ENCODE assay signal across 14 mouse cellular contexts in the genomic region with DNA sequence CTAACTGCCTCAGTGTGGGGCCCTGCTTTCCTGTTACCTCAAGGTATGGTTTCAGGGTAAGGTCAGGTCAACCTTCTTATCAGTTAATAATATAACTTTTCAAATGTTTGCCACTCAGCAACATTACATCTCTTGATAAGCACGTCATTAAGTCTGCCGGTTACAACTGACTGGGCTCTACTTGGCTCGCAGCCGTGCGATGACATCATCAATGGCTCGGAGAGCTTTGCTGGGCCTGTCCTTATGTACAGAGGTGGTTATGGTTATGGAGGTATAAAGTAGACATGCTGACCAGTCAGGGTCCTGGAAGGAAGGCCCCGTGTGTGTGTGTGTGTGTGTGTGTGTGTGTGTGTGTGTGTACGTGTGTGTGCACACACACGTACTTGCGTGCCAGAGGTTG. TPM values are rescaled to one million over a fixed set of nuclear protein-coding genes. Genes with fewer than 3 reads are reported as not detected.
DNase-seq lines count a peak whose midpoint lies in the region; ATAC-seq lines count a peak whose summit lies in the region.
"Had no signal": no experiment of that assay in that cellular context is flagged by ENCODE, and none has a peak within 500 bp of the region (broad histone marks: within the 10 kb centered on the region; RNA-seq: fewer than 3 reads in every experiment).

No protein-coding gene starts in this region.

- no peak overlapping the region for H3K4me3 ChIP-seq in intestine, embryonic 16.5 days (ENCODE audit: low read length)
- H3K4me3 ChIP-seq: embryonic facial prominence, embryonic 15.5 days; forebrain, embryonic 13.5 days had no signal

- H3K9me3 ChIP-seq in intestine, embryonic 16.5 days (ENCODE audit: control insufficient read depth, low read length) = peaks cover 7% of the 10 kb centered on the region; the same call in 1 of the 2 replicates
- H3K9me3 ChIP-seq: embryonic facial prominence, embryonic 15.5 days; forebrain, embryonic 13.5 days had no signal

- no peaks in the 10 kb centered on the region for H3K4me1 ChIP-seq in intestine, embryonic 16.5 days (ENCODE audit: control insufficient read depth, insufficient read depth, low read length)
- H3K4me1 ChIP-seq: embryonic facial prominence, embryonic 15.5 days; forebrain, embryonic 13.5 days had no signal

- DNase-seq in cerebellum, postnatal 10 days = peak; percentile 20 to 26
- DNase-seq in cerebellum, postnatal 36 days = no peak
- DNase-seq in kidney, adult 11 months = peak; percentile 13
- no peak for DNase-seq in kidney, postnatal 25 days
- DNase-seq in lung, postnatal 10 days = peak; percentile 42
- no peak for DNase-seq in ovary, adult 18-20 months (ENCODE audit: low spot score)
- DNase-seq: cerebellum, adult 18-20 months; midbrain, embryonic 14.5 days; right cerebral cortex, postnatal 25 days had no signal

- no peak overlapping the region for H3K27ac ChIP-seq in intestine, embryonic 16.5 days (ENCODE audit: low read length)
- H3K27ac ChIP-seq: embryonic facial prominence, embryonic 15.5 days; forebrain, embryonic 13.5 days had no signal

- no peak overlapping the region for H3K9ac ChIP-seq in intestine, embryonic 16.5 days (ENCODE audit: low read depth, low read length)
- H3K9ac ChIP-seq: embryonic facial prominence, embryonic 15.5 days; forebrain, embryonic 13.5 days had no signal

- 84% methylated on average over 10 of the region's 10 CpGs for WGBS in intestine, embryonic 16.5 days

- H3K36me3 ChIP-seq in intestine, embryonic 16.5 days (ENCODE audit: control insufficient read depth, insufficient read depth, low read length) = no peaks in the 10 kb centered on the region
- H3K36me3 ChIP-seq: embryonic facial prominence, embryonic 15.5 days had no signal

- ATAC-seq in intestine, embryonic 16.5 days = peak; percentile 68
- no peak for ATAC-seq in cerebellum, adult (ENCODE audit: insufficient number of reproducible peaks, low FRiP score, low TSS enrichment)
- ATAC-seq: forebrain, embryonic 13.5 days had no signal

- H3K27me3 ChIP-seq in intestine, embryonic 16.5 days (replicated peaks; ENCODE audit: control insufficient read depth, insufficient read depth, low read length) = no peaks in the 10 kb centered on the region
- H3K27me3 ChIP-seq: embryonic facial prominence, embryonic 15.5 days; forebrain, embryonic 13.5 days had no signal

- no peak overlapping the region for H3K4me2 ChIP-seq in intestine, embryonic 16.5 days (ENCODE audit: low read depth, low read length)
- H3K4me2 ChIP-seq: embryonic facial prominence, embryonic 15.5 days; forebrain, embryonic 13.5 days; liver, embryonic 11.5 days had no signal

RNA-seq across cellular contexts. Expression of gene Gadl1, which starts 15.3 kb away (rescaled TPM):
- polyA plus RNA-seq in intestine, embryonic 16.5 days (2015; fragmentation: Nextera tagmentation; extraction: Ambion mirVana) = 0.21 and 0.39 TPM in 2 replicates

Comparison
In these comparisons a context has a peak if more than half of its experiments do, and no peak if none do; other contexts are left out.
1. DNase-seq: peak in cerebellum, postnatal 10 days (2 of 2), kidney, adult 11 months (single experiment) and lung, postnatal 10 days (single experiment); none in cerebellum, postnatal 36 days (0 of 2), kidney, postnatal 25 days (0 of 2) and ovary, adult 18-20 months (single experiment).